Mouse (Mus musculus) hindbrain, embryonic 16.5 days (tissue): ENCODE measurements around the gene Hes2. TPM values are rescaled to one million over a fixed set of nuclear protein-coding genes. Genes with fewer than 3 reads are reported as not detected.
A peak's percentile ranks its signal among the peaks of the same experiment; 100 is the strongest.

ENCODE experiments used
- ATAC-seq: fragments of 200-750 bp; cut with Nextera tagmentation; 2 replicates; pipeline ENCODE4 v1.8.0; 2017; ENCODE audit warnings: moderate TSS enrichment, moderate library complexity
- H3K27ac ChIP-seq: fragments of 300-500 bp; sonication (generic); 2 replicates; pipeline ENCODE4 v1.5.1; 2014; ENCODE audit warnings: low read depth, mild to moderate bottlenecking, control low read depth, low read length, moderate library complexity
- H3K27me3 ChIP-seq: fragments of 300-500 bp; sonication (generic); replicated peaks from 2 replicates; pipeline ENCODE4 v1.6.1; 2014; ENCODE audit warnings: low read length; ENCODE audit not compliant: control insufficient read depth, insufficient read depth
- H3K36me3 ChIP-seq: fragments of 300-500 bp; sonication (generic); 2 replicates; pipeline ENCODE4 v1.6.1; 2014; ENCODE audit warnings: mild to moderate bottlenecking, low read length, moderate library complexity, mixed read lengths; ENCODE audit not compliant: control insufficient read depth, insufficient read depth
- H3K4me1 ChIP-seq: fragments of 300-500 bp; sonication (generic); 2 replicates; pipeline ENCODE4 v1.6.1; 2014; ENCODE audit warnings: low read depth, low read length; ENCODE audit not compliant: control insufficient read depth, insufficient read depth
- H3K4me2 ChIP-seq: fragments of 300-500 bp; sonication (generic); 2 replicates; pipeline ENCODE4 v1.6.1; 2014; ENCODE audit warnings: mild to moderate bottlenecking, low read length, control low read depth, moderate library complexity
- H3K4me3 ChIP-seq: fragments of 300-500 bp; sonication (generic); 2 replicates; pipeline ENCODE4 v1.5.1; 2014; ENCODE audit warnings: mild to moderate bottlenecking, low read length, control low read depth, moderate library complexity
- H3K9ac ChIP-seq: fragments of 300-500 bp; sonication (generic); 2 replicates; pipeline ENCODE4 v1.6.1; 2014; ENCODE audit warnings: low read depth, mild to moderate bottlenecking, control low read depth, low read length, moderate library complexity
- H3K9me3 ChIP-seq: fragments of 300-500 bp; sonication (generic); 2 replicates; pipeline ENCODE4 v1.6.1; 2014; ENCODE audit warnings: mild to moderate bottlenecking, low read length, moderate library complexity; ENCODE audit not compliant: control insufficient read depth
- WGBS: fragments of 180-500 bp; shearing (Covaris S2); extraction: QIAGEN DNeasy Blood & Tissue Kit; methylation state at CpG from one replicate; pipeline ENCODE4 v1.1.7; 2014; 5-methylcytosine and 5-hydroxymethylcytosine counted together
- polyA plus RNA-seq: library from polyadenylated mRNA; unstranded; fragments of >200 nt; fragmentation: Nextera tagmentation; extraction: Ambion mirVana; gene quantifications from 2 replicates; pipeline ENCODE4 v1.2.1, GENCODE M21; 2015

Gene Hes2
- polyA plus RNA-seq, 1 experiment from 2014 or later = not detected

- 0 out of 2 replicates have a peak overlapping the region, but pooled peaks have one; percentile 12 for H3K27ac ChIP-seq
- H3K36me3 ChIP-seq = no peaks in the 10 kb centered on the region
- no peak overlapping the region for H3K4me2 ChIP-seq
- H3K9ac ChIP-seq = no peak overlapping the region
- peaks cover 23% of the 10 kb centered on the region for H3K27me3 ChIP-seq
- peak; percentile 40; the same call in 1 of the 2 replicates for ATAC-seq
- H3K9me3 ChIP-seq = no peaks in the 10 kb centered on the region
- no peaks in the 10 kb centered on the region for H3K4me1 ChIP-seq
- H3K4me3 ChIP-seq = no peak overlapping the region
- WGBS = 26% methylated on average over 22 of the region's 22 CpGs
These were observed 6.6 kb downstream of the Hes2 start for GRCm38 (mm10) chr4:152165036-152165931.

GRCm38 (mm10) chr4:152168052-152168451 lies 9.4 kb downstream of the Hes2 start:
- Histone ChIP-seq H3K9me3 (no peaks in the 10 kb centered on the region), H3K4me3 (no peak overlapping the region), H3K4me1 (no peaks in the 10 kb centered on the region), H3K27ac (no peak overlapping the region), H3K4me2 (no peak overlapping the region), H3K36me3 (no peaks in the 10 kb centered on the region), H3K27me3 (no peaks in the 10 kb centered on the region; the same call in none of the 2 replicates), H3K9ac (no peak overlapping the region)
- WGBS = 34% methylated on average over 8 of the region's 8 CpGs
- ATAC-seq = no peak

- Histone ChIP-seq H3K4me3 (no peak overlapping the region), H3K27ac (no peak overlapping the region), H3K27me3 (no peaks in the 10 kb centered on the region; the same call in 1 of the 2 replicates), H3K9me3 (no peaks in the 10 kb centered on the region), H3K4me1 (no peaks in the 10 kb centered on the region), H3K36me3 (no peaks in the 10 kb centered on the region), H3K9ac (no peak overlapping the region), H3K4me2 (no peak overlapping the region)
- no peak for ATAC-seq
- 82% methylated on average over 7 of the region's 7 CpGs for WGBS
These were observed 10.4 kb downstream of the Hes2 start for GRCm38 (mm10) chr4:152169103-152169502.

- 76% methylated on average over 10 of the region's 10 CpGs for WGBS
- Histone ChIP-seq H3K4me1 (no peaks in the 10 kb centered on the region), H3K4me2 (no peak overlapping the region), H3K27ac (no peak overlapping the region), H3K9me3 (no peaks in the 10 kb centered on the region), H3K36me3 (no peaks in the 10 kb centered on the region), H3K27me3 (peaks cover 3% of the 10 kb centered on the region; the same call in 1 of the 2 replicates), H3K4me3 (no peak overlapping the region), H3K9ac (no peak overlapping the region)
- no peak for ATAC-seq
These were observed 11.6 kb downstream of the Hes2 start for GRCm38 (mm10) chr4:152170286-152170685.

- Histone ChIP-seq H3K9me3 (no peaks in the 10 kb centered on the region), H3K36me3 (no peaks in the 10 kb centered on the region), H3K4me3 (no peak overlapping the region), H3K9ac (no peak overlapping the region), H3K4me1 (no peaks in the 10 kb centered on the region), H3K4me2 (no peak overlapping the region), H3K27me3 (peaks cover 3% of the 10 kb centered on the region; the same call in 1 of the 2 replicates), H3K27ac (no peak overlapping the region)
- no peak for ATAC-seq
- 84% methylated on average over 6 of the region's 6 CpGs for WGBS
These were observed 12.9 kb downstream of the Hes2 start for GRCm38 (mm10) chr4:152171543-152171942.

- ATAC-seq = no peak
- Histone ChIP-seq H3K36me3 (no peaks in the 10 kb centered on the region), H3K9ac (no peak overlapping the region), H3K4me2 (no peak overlapping the region), H3K4me3 (no peak overlapping the region), H3K4me1 (peaks cover 4% of the 10 kb centered on the region), H3K27ac (no peak overlapping the region), H3K27me3 (peaks cover 3% of the 10 kb centered on the region; the same call in 1 of the 2 replicates), H3K9me3 (no peaks in the 10 kb centered on the region)
- 3% methylated on average over 5 of the region's 5 CpGs for WGBS
These were observed 14.4 kb downstream of the Hes2 start for GRCm38 (mm10) chr4:152173041-152173440.

GRCm38 (mm10) chr4:152173956-152174355 lies 15.3 kb downstream of the Hes2 start:
- Histone ChIP-seq H3K9ac (no peak overlapping the region), H3K27me3 (peaks cover 3% of the 10 kb centered on the region; the same call in 1 of the 2 replicates), H3K36me3 (no peaks in the 10 kb centered on the region), H3K4me1 (peaks cover 4% of the 10 kb centered on the region), H3K4me3 (no peak overlapping the region), H3K27ac (no peak overlapping the region), H3K9me3 (no peaks in the 10 kb centered on the region), H3K4me2 (no peak overlapping the region)
- ATAC-seq = no peak
- WGBS = 90% methylated on average over 9 of the region's 9 CpGs

- Histone ChIP-seq H3K9ac (no peak overlapping the region), H3K4me1 (peaks cover 17% of the 10 kb centered on the region), H3K9me3 (no peaks in the 10 kb centered on the region), H3K27me3 (0 out of 2 replicates have a peak, but pooled peaks cover 3% of the 10 kb centered on the region), H3K36me3 (no peaks in the 10 kb centered on the region), H3K4me2 (no peak overlapping the region), H3K4me3 (no peak overlapping the region), H3K27ac (no peak overlapping the region)
- 73% methylated on average over 3 of the region's 3 CpGs for WGBS
- ATAC-seq = no peak
These were observed 18.0 kb downstream of the Hes2 start for GRCm38 (mm10) chr4:152176638-152177037.

GRCm38 (mm10) chr4:152177174-152177536 lies 18.5 kb downstream of the Hes2 start:
- Histone ChIP-seq H3K36me3 (no peaks in the 10 kb centered on the region), H3K4me1 (peaks cover 17% of the 10 kb centered on the region), H3K4me2 (peak overlapping the region; percentile 91), H3K9me3 (no peaks in the 10 kb centered on the region), H3K27ac (peak overlapping the region; percentile 78), H3K9ac (peak overlapping the region; percentile 84), H3K27me3 (0 out of 2 replicates have a peak, but pooled peaks cover 3% of the 10 kb centered on the region), H3K4me3 (peak overlapping the region; percentile 77)
- 69% methylated on average over 6 of the region's 6 CpGs for WGBS
- ATAC-seq = no peak
